Mouse (Mus musculus): ENCODE measurements around the gene Ing1.

DNA sequence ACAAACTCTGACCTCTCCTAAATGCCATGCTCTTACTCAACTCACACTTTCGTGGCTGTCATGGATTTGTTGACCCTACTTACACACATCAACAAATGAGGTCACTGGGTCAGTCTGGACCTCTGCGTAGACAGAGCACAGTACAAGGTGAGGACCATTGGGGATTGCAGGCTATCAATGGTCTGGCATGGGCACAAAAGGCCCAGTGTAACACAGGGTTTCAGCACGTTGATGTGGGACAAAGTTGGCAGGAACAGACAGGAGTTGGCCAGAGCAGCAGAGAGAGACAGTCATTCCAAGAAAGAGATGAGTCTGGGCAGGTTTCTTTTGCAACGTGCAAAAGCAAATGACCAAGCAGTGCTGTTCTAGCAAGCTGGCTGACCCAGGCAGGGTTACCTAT lies 24.5 kb upstream of the Ing1 start:
- no peak for TF ChIP-seq CTCF (IDR thresholded peaks at IDR 0.05; ENCODE audit: low read depth, low read length)
- no peak for TF ChIP-seq POLR2A (IDR thresholded peaks at IDR 0.05; ENCODE audit: borderline replicate concordance, low read depth, low read length)
